Mouse (Mus musculus): ENCODE data around the gene Haus2. TPM values are rescaled to one million over a fixed set of nuclear protein-coding genes. Genes with fewer than 3 reads are reported as not detected.

The Haus2 gene
- 10 to 100 TPM; 16.3 to 19.5 TPM for polyA plus RNA-seq (2017; shearing (Covaris generic))

DNA sequence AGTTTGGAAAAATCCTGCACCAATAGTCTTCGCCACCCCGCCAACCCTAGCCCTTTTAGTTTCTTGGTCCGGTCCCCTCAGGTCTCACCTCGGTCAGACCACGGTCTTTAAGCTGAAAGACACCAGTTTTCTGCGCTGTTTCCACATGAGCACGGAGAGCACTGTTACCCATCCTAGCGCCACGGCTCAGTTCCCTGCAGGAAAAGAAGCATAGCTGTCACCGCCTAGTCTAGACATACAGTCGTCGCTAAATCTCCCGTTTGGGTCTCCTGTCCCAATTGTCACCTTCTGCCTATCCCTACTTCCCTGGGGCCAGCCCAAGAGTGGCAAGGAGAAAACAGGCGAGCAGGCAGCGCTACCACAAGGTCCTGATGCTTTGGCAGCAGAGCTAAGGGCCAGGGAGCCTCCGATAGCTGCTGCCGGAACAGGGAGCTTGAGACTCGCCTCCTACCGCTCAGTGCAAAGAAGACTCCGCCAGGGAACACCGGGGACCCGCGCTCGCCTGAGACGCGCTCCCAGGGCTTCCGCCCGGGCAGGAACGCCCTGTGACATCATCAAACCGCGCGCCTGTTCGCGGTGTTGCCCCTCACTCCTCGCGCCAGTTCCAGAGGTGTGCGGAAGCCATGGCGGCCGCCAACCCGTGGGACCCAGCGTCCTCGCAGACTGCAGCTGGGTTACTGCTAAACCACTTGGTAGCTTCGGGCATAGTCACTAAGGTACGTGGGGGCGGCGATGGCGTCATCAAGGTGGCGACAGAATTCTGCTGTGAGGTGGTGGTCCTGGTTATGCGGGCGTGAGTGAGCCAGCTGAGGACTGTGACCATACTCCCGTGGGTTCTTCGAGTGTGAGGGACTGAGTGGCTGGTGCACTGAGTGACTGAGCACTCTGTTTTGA is at the start of gene Haus2, which contains the start of gene Lrrc57:
Gene Haus2, plus strand, starts transcription at position 554 of the 894 bp plus-strand sequence.
Gene Lrrc57, minus strand, starts transcription at position 691 of the 894 bp plus-strand sequence.

DNA sequence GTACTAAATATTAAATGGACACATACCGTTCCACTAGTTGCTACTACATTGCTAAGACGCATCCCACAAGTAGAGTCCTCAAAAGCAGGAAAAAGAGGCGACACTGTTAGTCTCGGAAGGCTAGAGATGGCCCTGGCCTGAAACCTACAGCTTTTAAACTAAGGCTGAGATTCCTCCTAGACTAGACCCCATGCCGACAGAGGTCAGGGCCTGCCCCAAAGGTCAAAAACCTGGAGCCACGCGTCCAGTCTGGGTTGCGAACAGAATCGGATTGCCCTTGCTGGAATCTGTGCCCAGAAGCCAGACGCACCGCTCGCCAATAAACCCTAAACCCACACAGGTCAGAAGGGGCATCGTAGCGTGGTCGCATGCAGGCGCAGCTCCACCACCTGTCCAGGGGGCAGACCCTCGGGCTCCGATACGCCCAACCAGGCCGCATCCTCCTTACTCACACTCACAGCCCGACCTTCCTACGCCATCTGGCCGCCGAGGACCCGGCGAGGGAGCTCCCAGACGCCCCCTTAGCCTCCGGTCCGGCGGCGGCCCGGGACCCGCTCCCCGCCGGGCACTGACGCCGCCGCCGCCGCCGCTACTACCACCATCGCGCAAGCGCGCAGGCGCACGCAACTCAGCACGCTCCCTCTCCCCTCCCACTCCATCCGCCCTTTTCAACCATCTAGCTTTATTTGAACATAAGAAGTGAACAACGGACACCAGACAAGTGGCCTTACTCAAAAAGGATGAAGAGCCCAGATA is 45.8 kb upstream of the Haus2 start, which contains the start of gene Zfp106:
Gene Zfp106, minus strand, starts transcription at position 609 of the 756 bp plus-strand sequence.

DNA sequence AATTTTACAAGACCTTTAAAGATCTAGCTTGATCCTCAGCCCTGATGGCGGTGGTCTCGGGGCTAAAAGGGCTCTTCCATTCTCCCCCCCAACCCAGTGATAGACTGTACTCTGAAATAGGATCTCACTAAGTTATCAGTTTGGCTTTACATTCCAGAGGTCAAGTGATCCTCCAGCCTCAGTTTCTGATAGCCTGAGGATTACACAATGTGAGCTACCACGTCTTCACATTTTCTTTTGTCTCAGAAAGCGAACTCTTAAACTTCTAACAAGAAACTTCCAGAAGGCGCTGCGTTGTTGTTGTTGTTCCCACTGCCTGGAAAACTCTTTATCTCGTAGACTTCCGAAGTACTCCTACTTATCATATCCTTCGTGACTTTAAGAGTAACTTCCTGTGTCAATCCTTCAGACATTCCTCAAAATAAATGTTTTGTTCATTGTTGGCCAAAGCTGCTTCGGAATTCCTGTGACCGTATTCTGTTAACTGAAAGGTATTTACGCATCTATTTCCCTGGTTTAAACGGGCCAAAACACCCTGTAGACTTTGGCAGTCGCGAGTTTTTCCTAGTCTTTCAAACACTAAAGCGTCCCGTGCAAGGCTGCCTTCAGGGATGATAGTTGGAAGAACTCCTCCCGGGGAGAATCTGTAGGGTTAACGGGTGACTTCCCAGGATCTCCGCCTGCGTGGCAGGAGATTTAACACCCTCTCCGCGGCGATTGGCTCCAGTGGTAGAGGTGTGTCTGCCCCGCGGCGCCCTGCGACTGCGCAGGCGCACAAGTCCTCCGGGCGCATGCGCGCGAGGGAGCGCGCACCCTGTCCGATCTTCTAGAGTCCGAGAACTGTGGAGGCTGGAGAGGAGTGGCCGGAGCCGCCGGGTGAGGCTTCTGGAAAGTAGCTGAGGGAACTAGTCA is 42.0 kb upstream of the Haus2 start, which contains the start of gene Snap23:
Gene Snap23, plus strand, starts transcription at position 786 of the 912 bp plus-strand sequence.

GRCm38 (mm10) chr2:120628886-120629735 is 19.9 kb downstream of the Haus2 start, which contains the start of gene Stard9:
TSS of gene Stard9 (plus strand) at chr2:120629121.

Other genes with a start within 250 kb of the Haus2 start
- 10 to 100 TPM; 16.1 to 23.2 TPM for gene Ganc, start 205.5 kb upstream of the Haus2 start, polyA plus RNA-seq (2017; shearing (Covaris generic))
- 10 to 100 TPM; 14.9 to 23.5 TPM for gene Tmem87a, start 205.3 kb upstream of the Haus2 start, polyA plus RNA-seq (2017; shearing (Covaris generic))
- gene Capn3, start 153.4 kb upstream of the Haus2 start, polyA plus RNA-seq (2017; shearing (Covaris generic)), result 10 to 100 TPM; 13.6 to 42.1 TPM
- 10 to 100 TPM; 40.7 to 56.0 TPM for gene Zfp106, start 45.5 kb upstream of the Haus2 start, polyA plus RNA-seq (2017; shearing (Covaris generic))
- 10 to 100 TPM; 40.6 to 41.0 TPM for gene Snap23, start 41.7 kb upstream of the Haus2 start, polyA plus RNA-seq (2017; shearing (Covaris generic))
- 10 to 100 TPM; 23.6 to 32.5 TPM for gene Lrrc57, start 137 bp downstream of the Haus2 start, polyA plus RNA-seq (2017; shearing (Covaris generic))
- gene Stard9, start 19.7 kb downstream of the Haus2 start, polyA plus RNA-seq (2017; shearing (Covaris generic)), result 1 to 10 TPM in 1 of 2 experiments, under 1 TPM in 1; 0.71 to 2.1 TPM
- gene Cdan1, start 240.7 kb downstream of the Haus2 start, polyA plus RNA-seq (2017; shearing (Covaris generic)), result 10 to 100 TPM; 37.0 to 48.6 TPM
- gene Ttbk2, start 241.2 kb downstream of the Haus2 start, polyA plus RNA-seq (2017; shearing (Covaris generic)), result 1 to 10 TPM; 1.9 to 3.1 TPM